Mouse (Mus musculus) spleen, postnatal 4 days (tissue): ENCODE results near the gene Hpcal4.
"Not testable (repeated sequence)": the region's sequence is repeated elsewhere in the genome, so short reads cannot be mapped to it uniquely, and the experiment has no call there.

Experiments
- DNase-seq, 2 experiments: peaks; one replicate each; pipeline ENCODE4 v3.0.0; 2022; ENCODE audit warnings: low spot score in 2 of 2

The Hpcal4 gene

GRCm38 (mm10) chr4:123182328-123183238, at the start of gene Hpcal4:
Gene Hpcal4, plus strand, starts transcription at chr4:123183227.
- no peak for DNase-seq

- no peak for DNase-seq
Measured at GRCm38 (mm10) chr4:123137551-123137950, 45.5 kb upstream of the Hpcal4 start.

GRCm38 (mm10) chr4:123139513-123140154, 43.4 kb upstream of the Hpcal4 start, which contains the start of gene Ppie:
Gene Ppie, minus strand, starts transcription at chr4:123139951.
- peak; percentile 74 to 86 for DNase-seq

- no peak for DNase-seq
Measured at GRCm38 (mm10) chr4:123147446-123148150, 35.4 kb upstream of the Hpcal4 start.

GRCm38 (mm10) chr4:123152003-123152402, 31.0 kb upstream of the Hpcal4 start:
- no peak for DNase-seq

- DNase-seq: no peak
Measured at GRCm38 (mm10) chr4:123152976-123153375, 30.1 kb upstream of the Hpcal4 start.

GRCm38 (mm10) chr4:123155004-123155403, 28.0 kb upstream of the Hpcal4 start:
- DNase-seq: no peak

- DNase-seq: no peak
Measured at GRCm38 (mm10) chr4:123155427-123155826, 27.6 kb upstream of the Hpcal4 start.

GRCm38 (mm10) chr4:123155840-123156239, 27.2 kb upstream of the Hpcal4 start:
- DNase-seq: no peak

GRCm38 (mm10) chr4:123160571-123160970, 22.5 kb upstream of the Hpcal4 start:
- DNase-seq: no peak

GRCm38 (mm10) chr4:123161251-123161650, 21.8 kb upstream of the Hpcal4 start:
- DNase-seq: not testable (repeated sequence)

- no peak for DNase-seq
Measured at GRCm38 (mm10) chr4:123162305-123162917, 20.6 kb upstream of the Hpcal4 start.

GRCm38 (mm10) chr4:123164157-123164556, 18.9 kb upstream of the Hpcal4 start:
- DNase-seq: no peak

- DNase-seq: no peak
Measured at GRCm38 (mm10) chr4:123171811-123172210, 11.2 kb upstream of the Hpcal4 start.

GRCm38 (mm10) chr4:123183239-123184056, 421 bp downstream of the Hpcal4 start:
- peak; percentile 42 to 65 for DNase-seq

- DNase-seq: no peak
Measured at GRCm38 (mm10) chr4:123184816-123185215, 1.8 kb downstream of the Hpcal4 start.

GRCm38 (mm10) chr4:123192336-123192735, 9.3 kb downstream of the Hpcal4 start:
- no peak for DNase-seq

- no peak for DNase-seq
Measured at GRCm38 (mm10) chr4:123193791-123194190, 10.8 kb downstream of the Hpcal4 start.

- no peak for DNase-seq
Measured at GRCm38 (mm10) chr4:123196695-123197094, 13.7 kb downstream of the Hpcal4 start.

GRCm38 (mm10) chr4:123200771-123201185, 17.8 kb downstream of the Hpcal4 start:
- DNase-seq: peak; percentile 24 to 78
